Mouse (Mus musculus) forebrain, embryonic 14.5 days (tissue): ENCODE results near the gene Sp3. TPM values are rescaled to one million over a fixed set of nuclear protein-coding genes. Genes with fewer than 3 reads are reported as not detected.

ENCODE experiments used
- ATAC-seq: fragments of 200-750 bp; cut with Nextera tagmentation; 2 replicates; pipeline ENCODE4 v1.8.0; 2017; ENCODE audit warnings: mild to moderate bottlenecking, moderate library complexity
- DNase-seq: peaks from one replicate; pipeline ENCODE4 v3.0.0-alpha.2; 2015; ENCODE audit warnings: low spot score
- H3K27ac ChIP-seq: fragments of 300-500 bp; sonication (generic); 2 replicates; pipeline ENCODE4 v1.5.1; 2014; ENCODE audit warnings: low read depth, mild to moderate bottlenecking, control low read depth, low read length, moderate library complexity
- H3K27me3 ChIP-seq: fragments of 300-500 bp; sonication (generic); replicated peaks from 2 replicates; pipeline ENCODE4 v1.6.1; 2014; ENCODE audit warnings: low read length, control low read depth, mixed read lengths; ENCODE audit not compliant: control insufficient read depth, insufficient read depth
- H3K36me3 ChIP-seq: fragments of 300-500 bp; sonication (generic); 2 replicates; pipeline ENCODE4 v1.6.1; 2014; ENCODE audit warnings: low read length, control low read depth; ENCODE audit not compliant: control insufficient read depth, insufficient read depth
- H3K4me1 ChIP-seq: fragments of 300-500 bp; sonication (generic); 2 replicates; pipeline ENCODE4 v1.6.1; 2014; ENCODE audit warnings: antibody characterized with exemption, low read length, control low read depth; ENCODE audit not compliant: control insufficient read depth, insufficient read depth
- H3K4me2 ChIP-seq: fragments of 300-500 bp; sonication (generic); 2 replicates; pipeline ENCODE4 v1.6.1; 2014; ENCODE audit warnings: mild to moderate bottlenecking, control low read depth, low read length
- H3K4me3 ChIP-seq: fragments of 300-500 bp; sonication (generic); 2 replicates; pipeline ENCODE4 v1.5.1; 2014; ENCODE audit warnings: low read depth, low read length, control low read depth
- H3K9ac ChIP-seq: fragments of 300-500 bp; sonication (generic); 2 replicates; pipeline ENCODE4 v1.6.1; 2014; ENCODE audit warnings: mild to moderate bottlenecking, low read length, control low read depth, moderate library complexity
- H3K9me3 ChIP-seq: fragments of 300-500 bp; sonication (generic); replicated peaks from 2 replicates; pipeline ENCODE4 v1.6.1; 2016; ENCODE audit warnings: low read length, control low read depth, mixed read lengths; ENCODE audit not compliant: control insufficient read depth
- WGBS: fragments of 180-500 bp; shearing (Covaris S2); extraction: QIAGEN DNeasy Blood & Tissue Kit; methylation state at CpG from one replicate; pipeline ENCODE4 v1.1.7; 2014; 5-methylcytosine and 5-hydroxymethylcytosine counted together
- polyA plus RNA-seq: library from polyadenylated mRNA; unstranded; fragments of >200 nt; fragmentation: Nextera tagmentation; extraction: Ambion mirVana; gene quantifications from 2 replicates; pipeline ENCODE4 v1.2.1, GENCODE M21; 2014

Sp3 gene
- polyA plus RNA-seq, 1 experiment from 2014 or later: 61.9 TPM

- no peak overlapping the region for H3K9ac ChIP-seq
- no peak overlapping the region for H3K4me2 ChIP-seq
- DNase-seq (no peak), ATAC-seq (no peak)
- no peak overlapping the region for H3K4me3 ChIP-seq
- no peak overlapping the region for H3K27ac ChIP-seq
- H3K9me3 ChIP-seq: no peaks in the 10 kb centered on the region
- H3K4me1 ChIP-seq: peaks cover 14% of the 10 kb centered on the region
- H3K36me3 ChIP-seq: no peaks in the 10 kb centered on the region
- H3K27me3 ChIP-seq: no peaks in the 10 kb centered on the region
- WGBS: 56% methylated on average over 4 of the region's 4 CpGs
These were observed 64.1 kb downstream of the Sp3 start for GRCm38 (mm10) chr2:72916170-72916569.

- Histone ChIP-seq H3K9me3 (no peaks in the 10 kb centered on the region), H3K27ac (no peak overlapping the region), H3K4me2 (no peak overlapping the region), H3K9ac (no peak overlapping the region), H3K36me3 (no peaks in the 10 kb centered on the region), H3K27me3 (no peaks in the 10 kb centered on the region), H3K4me3 (no peak overlapping the region), H3K4me1 (peaks cover 14% of the 10 kb centered on the region)
- DNase-seq: no peak
- no peak for ATAC-seq
- 83% methylated on average over 7 of the region's 7 CpGs for WGBS
These were observed 64.9 kb downstream of the Sp3 start for GRCm38 (mm10) chr2:72915245-72915930.

- 33% methylated on average over 7 of the region's 7 CpGs for WGBS
These were observed 66.8 kb downstream of the Sp3 start for GRCm38 (mm10) chr2:72913458-72913760.

DNA sequence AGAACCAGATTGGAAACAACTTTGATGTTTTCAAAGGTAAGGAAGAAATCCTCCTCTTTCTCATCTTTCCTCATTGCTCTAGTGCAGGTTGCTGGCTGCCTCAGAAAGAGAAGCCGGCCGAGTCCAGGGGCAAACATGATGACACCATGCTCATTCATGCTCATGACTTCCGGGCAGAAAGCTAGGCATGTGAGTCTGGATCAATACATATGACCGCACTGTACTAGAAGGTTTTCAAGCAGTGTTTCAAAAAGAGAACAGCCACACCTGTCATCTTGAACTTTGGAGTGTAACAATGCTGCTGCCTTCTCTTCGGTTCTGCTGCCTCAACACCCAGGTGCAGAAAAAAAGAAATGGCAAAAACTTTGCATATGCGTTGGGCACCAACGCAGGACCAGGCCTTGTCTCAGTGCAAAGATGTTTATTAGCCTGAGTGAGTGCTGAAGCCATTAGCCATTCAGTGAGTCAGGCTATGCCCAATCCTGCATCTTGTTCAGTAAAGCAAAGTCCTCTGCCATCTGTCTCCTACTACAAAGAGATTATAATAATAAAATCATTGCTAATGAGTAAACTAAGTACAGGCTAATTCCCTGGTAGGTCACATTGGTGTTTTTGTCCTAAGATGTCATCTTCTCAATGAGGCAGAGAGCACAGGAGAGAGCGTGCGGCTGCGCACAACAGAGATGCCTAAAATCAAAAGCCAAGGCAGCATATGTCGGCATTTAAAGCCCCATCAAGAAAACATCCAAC, 67.4 kb downstream of the Sp3 start:
- H3K27me3 ChIP-seq: no peaks in the 10 kb centered on the region
- no peak overlapping the region for H3K9ac ChIP-seq
- H3K9me3 ChIP-seq: no peaks in the 10 kb centered on the region
- peak; percentile 85 for ATAC-seq
- peak; percentile 80 for DNase-seq
- H3K4me2 ChIP-seq: no peak overlapping the region
- no peak overlapping the region for H3K4me3 ChIP-seq
- H3K27ac ChIP-seq: 0 out of 2 replicates have a peak overlapping the region, but pooled peaks have one; percentile 6
- WGBS: 53% methylated on average over 11 of the region's 11 CpGs
- H3K36me3 ChIP-seq: no peaks in the 10 kb centered on the region
- H3K4me1 ChIP-seq: peaks cover 14% of the 10 kb centered on the region

More at GRCm38 (mm10) chr2:72913458-72913760, 66.8 kb downstream of the Sp3 start:
- no peak overlapping the region for H3K9ac ChIP-seq
- no peak overlapping the region for H3K4me2 ChIP-seq
- ATAC-seq: peak; percentile 81
- no peaks in the 10 kb centered on the region for H3K27me3 ChIP-seq
- DNase-seq: no peak
- no peaks in the 10 kb centered on the region for H3K9me3 ChIP-seq
- H3K4me3 ChIP-seq: no peak overlapping the region
- no peak overlapping the region for H3K27ac ChIP-seq
- H3K4me1 ChIP-seq: peaks cover 14% of the 10 kb centered on the region
- no peaks in the 10 kb centered on the region for H3K36me3 ChIP-seq

- WGBS: 93% methylated on average over 9 of the region's 9 CpGs
- no peak for DNase-seq
- no peak overlapping the region for H3K4me3 ChIP-seq
- no peaks in the 10 kb centered on the region for H3K27me3 ChIP-seq
- no peak for ATAC-seq
- no peak overlapping the region for H3K9ac ChIP-seq
- H3K4me1 ChIP-seq: peaks cover 14% of the 10 kb centered on the region
- H3K27ac ChIP-seq: no peak overlapping the region
- H3K9me3 ChIP-seq: no peaks in the 10 kb centered on the region
- no peaks in the 10 kb centered on the region for H3K36me3 ChIP-seq
- H3K4me2 ChIP-seq: no peak overlapping the region
These were observed 68.7 kb downstream of the Sp3 start for GRCm38 (mm10) chr2:72911527-72911926.

DNA sequence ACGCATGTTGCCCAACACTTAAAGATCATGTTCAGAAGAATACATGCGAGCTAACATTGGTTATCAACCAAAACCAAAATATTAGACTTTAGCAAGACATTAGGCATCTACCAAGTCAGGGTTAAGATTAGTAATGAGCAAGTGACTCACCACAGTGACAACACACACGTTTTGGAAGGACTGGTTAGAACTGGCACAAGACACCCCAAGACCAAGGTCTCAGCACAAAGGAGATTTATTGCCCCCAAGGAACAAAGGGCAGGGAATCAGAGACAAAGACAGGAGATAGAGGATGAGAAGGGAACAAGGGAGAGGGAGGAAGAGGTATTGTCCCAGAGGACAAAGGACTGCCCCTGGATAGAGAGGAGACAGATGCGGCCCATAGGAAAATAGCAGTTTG, 71.2 kb downstream of the Sp3 start:
- Histone ChIP-seq H3K36me3 (no peaks in the 10 kb centered on the region), H3K4me2 (no peak overlapping the region), H3K9ac (no peak overlapping the region), H3K27me3 (no peaks in the 10 kb centered on the region), H3K4me3 (no peak overlapping the region), H3K27ac (no peak overlapping the region), H3K4me1 (peaks cover 14% of the 10 kb centered on the region), H3K9me3 (no peaks in the 10 kb centered on the region)
- WGBS: 80% methylated on average over 4 of the region's 4 CpGs
- DNase-seq: no peak
- no peak for ATAC-seq

GRCm38 (mm10) chr2:72908191-72908910, 71.9 kb downstream of the Sp3 start:
- no peaks in the 10 kb centered on the region for H3K9me3 ChIP-seq

DNA sequence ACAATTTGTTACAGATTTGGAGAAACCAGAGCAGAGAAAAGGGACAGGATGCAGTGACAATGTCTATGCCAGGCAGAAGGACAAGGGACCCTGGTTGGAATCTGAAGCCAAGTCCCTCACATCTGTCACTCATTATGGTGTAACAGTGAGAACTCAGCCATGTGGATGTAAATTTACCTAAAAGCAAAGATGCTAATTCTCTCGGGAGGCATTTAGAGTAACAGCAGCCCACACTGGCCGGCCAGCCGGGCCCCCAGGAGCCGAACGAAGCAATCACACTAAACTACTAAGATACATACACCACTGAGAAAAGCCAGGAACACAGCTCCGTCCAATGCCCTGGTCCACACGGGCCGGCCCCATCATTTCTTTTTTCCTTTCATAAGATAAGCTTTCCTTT, 73.5 kb downstream of the Sp3 start:
- Histone ChIP-seq H3K4me3 (no peak overlapping the region), H3K4me1 (no peaks in the 10 kb centered on the region; the same call in 1 of the 2 replicates), H3K9me3 (no peaks in the 10 kb centered on the region), H3K4me2 (no peak overlapping the region), H3K27me3 (no peaks in the 10 kb centered on the region), H3K27ac (no peak overlapping the region), H3K9ac (no peak overlapping the region), H3K36me3 (no peaks in the 10 kb centered on the region)
- 47% methylated on average over 8 of the region's 8 CpGs for WGBS
- ATAC-seq (peak; percentile 42; the same call in 1 of the 2 replicates), DNase-seq (peak; percentile 59)

More at GRCm38 (mm10) chr2:72908191-72908910, 71.9 kb downstream of the Sp3 start:
- DNase-seq (no peak), ATAC-seq (no peak)
- Histone ChIP-seq H3K36me3 (no peaks in the 10 kb centered on the region), H3K9ac (no peak overlapping the region), H3K4me1 (peaks cover 12% of the 10 kb centered on the region), H3K4me3 (no peak overlapping the region), H3K27me3 (no peaks in the 10 kb centered on the region), H3K27ac (no peak overlapping the region), H3K4me2 (no peak overlapping the region)
- 89% methylated on average over 20 of the region's 20 CpGs for WGBS
